Mouse (Mus musculus) E14TG2a.4 (cell line): ENCODE data around the gene Tcam1.

ENCODE experiments used
- CTCF ChIP-seq: conservative IDR thresholded peaks from 2 replicates; pipeline ENCODE4 v1.5.1; 2014; ENCODE audit warnings: low read length
- NANOG ChIP-seq: IDR thresholded peaks from 2 replicates; pipeline ENCODE4 v1.6.1; 2014; ENCODE audit warnings: borderline replicate concordance, low read length, mixed read lengths

- TF ChIP-seq NANOG (no peak), CTCF (no peak)
Observed at GRCm38 (mm10) chr11:106254767-106255166, 21.7 kb upstream of the Tcam1 start.
